Mouse (Mus musculus): ENCODE measurements around the gene 1700037H04Rik. TPM values are rescaled to one million over a fixed set of nuclear protein-coding genes. Genes with fewer than 3 reads are reported as not detected.
A peak's percentile ranks its signal among the peaks of the same experiment; 100 is the strongest.

1700037H04Rik gene
- total RNA-seq, 2 experiments from 2014 or later = 11.5 to 12.2 TPM

DNA sequence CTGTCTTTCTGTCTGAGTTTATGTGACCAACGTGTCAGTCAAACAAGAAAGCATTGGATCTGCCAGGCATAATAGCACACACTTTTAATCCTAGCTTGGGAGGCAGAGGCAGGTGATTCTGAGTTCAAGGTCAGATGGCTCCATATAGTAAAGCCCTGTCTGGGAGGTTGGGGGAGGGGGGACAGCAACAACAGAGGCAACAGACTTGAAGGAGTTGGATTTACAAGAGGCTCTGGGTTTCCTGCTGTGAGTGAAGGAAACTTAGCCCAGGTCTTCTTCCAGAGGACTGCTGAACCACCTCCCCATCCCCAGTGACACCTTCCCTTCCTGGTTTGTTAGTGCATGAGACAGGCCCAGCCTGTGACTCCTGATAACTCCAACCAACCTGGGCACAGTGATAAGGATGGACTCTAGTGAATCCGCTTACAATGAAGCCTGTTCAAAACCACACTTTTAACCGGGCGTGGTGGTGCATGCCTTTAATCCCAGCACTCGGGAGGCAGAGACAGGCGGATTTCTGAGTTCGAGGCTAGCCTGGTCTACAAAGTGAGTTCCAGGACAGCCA lies 7.6 kb downstream of the 1700037H04Rik start:
- no peak for DNase-seq (ENCODE audit: low spot score)
- intact Hi-C loops (cut with DNase I) = no loop called here

DNA sequence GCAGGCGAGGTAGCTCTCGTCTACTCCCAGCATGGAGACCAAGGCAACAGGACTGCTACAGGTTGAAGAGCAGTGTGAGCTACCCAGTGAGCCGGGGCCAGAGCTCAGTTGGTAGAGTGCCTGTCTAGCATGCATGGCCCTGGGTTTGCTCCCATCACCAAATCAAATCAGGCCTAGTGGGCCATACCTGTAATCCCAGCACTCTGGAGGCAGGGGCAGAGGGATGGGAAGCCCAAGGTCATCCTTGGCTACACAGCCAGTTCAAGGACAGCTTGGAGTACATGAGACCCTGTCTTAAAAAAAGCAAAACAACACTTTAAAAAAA lies 10.7 kb downstream of the 1700037H04Rik start:
- intact Hi-C loops (cut with DNase I) = no loop called here
- no peak for DNase-seq (ENCODE audit: low spot score)

DNA sequence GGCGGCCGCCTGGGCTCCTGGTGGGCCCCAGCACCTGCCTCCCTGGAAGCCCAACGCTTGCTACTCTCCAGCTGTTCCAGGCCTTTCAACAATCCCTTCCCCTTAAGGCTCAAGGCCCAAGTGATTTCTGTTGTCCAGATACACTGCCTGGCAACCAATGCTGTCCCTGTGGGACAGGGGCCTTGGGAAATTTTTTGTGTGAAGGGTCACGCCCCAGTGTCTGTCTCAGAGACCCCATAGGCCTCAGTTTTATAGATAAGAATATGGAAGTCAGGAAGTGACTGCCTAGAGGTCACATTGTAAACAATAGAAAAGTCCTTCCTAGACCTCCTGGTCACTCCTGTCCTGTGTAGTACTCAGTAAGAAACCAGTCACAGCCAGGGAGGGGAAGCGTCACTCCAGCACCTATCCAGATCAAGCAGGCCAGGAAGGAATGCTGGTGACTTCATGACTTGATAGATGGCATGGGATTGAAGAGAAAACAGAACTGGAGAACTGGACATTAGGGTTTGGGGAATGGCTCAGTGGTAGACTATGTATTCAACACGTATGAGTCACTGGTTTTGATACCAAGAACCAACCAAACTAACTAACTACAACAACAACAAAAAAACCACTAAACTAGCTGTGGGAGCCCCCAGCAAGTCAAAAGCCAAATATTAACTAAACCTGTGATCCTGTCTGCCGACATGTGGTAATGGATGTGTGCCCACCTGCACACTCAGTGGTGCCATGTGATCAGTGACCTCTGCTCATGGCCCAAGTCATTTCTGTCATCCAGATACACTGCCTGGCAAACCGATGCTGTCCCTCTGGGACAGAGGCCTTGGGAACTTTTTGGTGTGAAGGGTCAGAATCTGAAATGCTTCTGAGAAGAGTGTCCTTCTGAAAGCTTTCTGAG lies 11.3 kb downstream of the 1700037H04Rik start:
- intact Hi-C loops (cut with DNase I) = no loop called here
- no peak for DNase-seq (ENCODE audit: low spot score)

DNA sequence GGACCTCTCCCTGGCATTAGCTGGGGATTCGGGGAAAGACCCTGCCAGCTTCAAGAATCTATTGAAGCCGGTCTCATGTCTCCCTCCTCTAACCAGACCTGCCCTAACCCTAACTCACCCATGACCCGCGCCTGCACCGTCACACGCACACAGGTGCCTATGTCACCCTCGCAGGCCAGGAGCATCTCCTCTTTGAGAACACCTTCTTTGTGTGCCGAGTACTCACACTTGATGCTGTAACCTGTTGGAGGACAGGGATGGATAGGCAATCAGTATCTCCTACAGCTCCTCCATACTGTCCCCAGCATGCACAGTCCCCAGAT lies 12.9 kb downstream of the 1700037H04Rik start:
- DNase-seq (ENCODE audit: low spot score) = no peak
- intact Hi-C loops (cut with DNase I) = no loop called here

DNA sequence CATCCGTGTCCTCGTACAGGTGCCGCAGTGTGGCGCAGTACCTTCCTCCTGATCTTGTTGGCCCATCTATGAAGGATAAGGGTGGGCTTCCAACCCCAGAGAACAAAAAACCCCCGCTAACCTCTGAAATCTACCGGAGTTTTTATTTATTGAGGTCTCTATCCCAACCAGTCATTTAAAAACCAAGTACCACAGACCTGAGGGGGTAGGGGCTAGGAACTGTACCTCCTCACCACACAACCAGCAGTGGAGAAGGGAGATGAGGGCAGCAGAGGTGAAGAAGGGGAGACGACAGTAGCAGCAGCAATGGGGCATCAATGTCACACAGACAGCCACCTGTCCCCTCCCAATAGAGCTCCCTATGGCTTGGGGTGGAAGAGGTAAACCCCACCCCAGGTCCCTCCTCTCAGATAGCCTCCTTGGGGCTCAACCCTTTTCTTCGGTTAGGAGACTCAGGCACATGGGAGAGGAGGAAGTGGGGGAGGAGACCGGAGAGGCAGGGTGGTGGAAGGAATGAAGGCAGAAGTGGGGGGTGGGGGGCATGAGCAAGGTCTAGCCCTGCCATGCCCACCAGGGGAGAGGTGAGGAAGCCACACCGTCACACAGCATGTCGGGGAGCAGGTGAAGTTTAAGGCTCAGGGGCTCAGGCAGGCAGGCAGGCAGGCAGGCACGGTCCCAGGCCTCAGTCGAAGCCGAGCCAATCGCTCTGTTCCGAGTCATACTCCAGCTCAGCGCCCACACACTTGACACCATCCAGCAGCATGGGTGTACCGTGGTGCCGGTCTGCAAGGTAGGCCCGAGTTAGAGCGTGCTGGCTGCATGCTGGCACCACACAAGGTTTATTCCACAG lies 13.5 kb downstream of the 1700037H04Rik start:
- intact Hi-C loops (cut with DNase I) = no loop called here
- no peak for DNase-seq (ENCODE audit: low spot score)

DNA sequence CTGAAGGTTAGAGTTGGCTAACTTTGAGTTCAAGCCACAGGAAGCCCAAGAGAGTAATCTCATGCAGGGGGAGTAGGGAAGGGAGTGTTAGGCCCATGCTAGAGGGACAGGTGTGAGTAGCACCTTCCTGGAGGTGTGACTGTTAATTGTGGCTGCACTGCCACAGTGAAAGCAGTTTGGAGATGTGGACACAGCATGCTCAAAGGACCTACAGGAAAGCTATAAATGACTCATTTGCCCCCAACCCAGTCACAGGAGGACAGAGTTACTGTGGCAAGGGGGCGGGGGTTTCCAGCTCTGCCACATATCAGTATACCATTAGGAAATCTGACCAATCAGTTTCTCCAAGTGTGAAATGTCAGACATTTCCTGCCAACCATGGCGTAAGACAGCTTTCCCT lies 14.3 kb downstream of the 1700037H04Rik start:
- no peak for DNase-seq (ENCODE audit: low spot score)
- intact Hi-C loops (cut with DNase I) = no loop called here

DNA sequence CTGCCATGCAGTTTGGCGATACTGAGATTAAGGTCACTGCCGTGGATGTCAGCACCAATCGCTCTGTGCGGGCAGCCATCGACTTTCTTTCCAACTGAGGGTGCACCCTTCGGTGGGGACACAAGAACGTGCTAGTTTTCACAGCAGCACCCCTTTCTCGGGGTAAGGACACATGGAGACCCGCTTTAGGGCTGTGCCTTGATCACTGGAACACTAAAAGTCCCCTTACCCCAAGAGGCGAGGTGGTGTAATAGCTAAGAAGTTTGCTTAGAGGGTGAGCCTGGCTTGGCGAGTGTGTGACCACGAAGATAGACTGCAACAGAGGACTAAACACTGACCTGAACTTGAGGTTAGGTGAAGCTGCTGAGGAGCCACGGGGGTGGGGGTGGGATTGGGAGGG lies 14.8 kb downstream of the 1700037H04Rik start:
- intact Hi-C loops (cut with DNase I) = no loop called here
- DNase-seq (ENCODE audit: low spot score) = no peak

DNA sequence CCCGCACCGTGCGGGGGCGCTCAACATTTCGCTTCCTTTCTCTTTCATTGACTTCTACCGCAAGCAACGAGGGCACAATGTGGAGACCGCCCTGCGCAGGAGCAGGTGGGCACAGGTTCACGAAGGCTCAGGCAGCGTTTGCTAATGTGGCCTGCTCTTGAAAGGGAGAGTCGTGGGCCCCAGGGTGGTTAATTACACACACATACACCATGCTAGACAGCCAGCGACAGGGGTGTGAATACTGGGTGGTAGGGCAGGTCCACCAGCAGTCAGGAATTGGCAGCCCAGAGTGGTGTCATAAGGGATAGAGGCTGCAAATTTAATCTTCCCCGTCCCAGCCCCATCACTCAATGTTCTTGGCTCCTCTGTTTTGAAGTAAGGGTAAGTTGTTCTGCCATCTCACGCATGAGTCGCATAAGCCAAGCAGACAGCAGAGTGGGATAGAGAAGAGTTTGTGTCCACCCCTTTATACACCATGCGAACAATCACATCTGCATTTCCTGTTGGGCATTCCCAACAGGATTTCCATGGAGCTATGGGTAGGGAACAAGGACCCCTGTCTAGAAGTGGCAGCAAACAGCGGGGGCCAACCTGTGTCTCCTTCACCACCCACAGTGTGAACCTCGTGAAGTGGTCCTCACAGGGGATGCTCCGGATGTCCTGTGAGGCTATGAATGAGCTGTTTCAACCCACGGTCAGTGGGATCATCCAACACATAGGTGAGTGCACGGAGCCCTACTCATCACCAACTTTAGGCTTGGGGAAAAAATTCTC lies 16.7 kb downstream of the 1700037H04Rik start:
- no peak for DNase-seq (ENCODE audit: low spot score)
- intact Hi-C loops (cut with DNase I) = loop anchor here (1.0 kb wide), 1 partner anchor 49 kb away; no protein-coding TSS in a partner anchor

DNA sequence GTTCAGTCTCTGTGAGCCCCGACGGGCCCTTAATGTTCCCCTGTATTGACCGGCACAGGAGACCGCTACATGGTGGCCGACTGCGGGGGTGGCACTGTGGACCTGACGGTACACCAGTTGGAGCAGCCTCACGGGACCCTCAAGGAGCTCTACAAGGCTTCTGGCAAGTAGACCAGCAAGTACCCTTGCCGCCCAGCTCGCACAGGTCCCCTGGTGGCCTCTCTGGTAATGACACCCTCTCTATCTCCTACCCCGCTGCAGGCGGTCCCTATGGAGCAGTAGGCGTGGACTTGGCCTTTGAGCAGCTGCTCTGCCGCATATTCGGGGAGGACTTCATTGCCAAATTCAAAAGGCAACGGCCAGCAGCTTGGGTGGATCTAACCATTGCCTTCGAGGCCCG lies 17.3 kb downstream of the 1700037H04Rik start:
- peak; percentile 75 for DNase-seq (ENCODE audit: low spot score)
- intact Hi-C loops (cut with DNase I) = no loop called here

DNA sequence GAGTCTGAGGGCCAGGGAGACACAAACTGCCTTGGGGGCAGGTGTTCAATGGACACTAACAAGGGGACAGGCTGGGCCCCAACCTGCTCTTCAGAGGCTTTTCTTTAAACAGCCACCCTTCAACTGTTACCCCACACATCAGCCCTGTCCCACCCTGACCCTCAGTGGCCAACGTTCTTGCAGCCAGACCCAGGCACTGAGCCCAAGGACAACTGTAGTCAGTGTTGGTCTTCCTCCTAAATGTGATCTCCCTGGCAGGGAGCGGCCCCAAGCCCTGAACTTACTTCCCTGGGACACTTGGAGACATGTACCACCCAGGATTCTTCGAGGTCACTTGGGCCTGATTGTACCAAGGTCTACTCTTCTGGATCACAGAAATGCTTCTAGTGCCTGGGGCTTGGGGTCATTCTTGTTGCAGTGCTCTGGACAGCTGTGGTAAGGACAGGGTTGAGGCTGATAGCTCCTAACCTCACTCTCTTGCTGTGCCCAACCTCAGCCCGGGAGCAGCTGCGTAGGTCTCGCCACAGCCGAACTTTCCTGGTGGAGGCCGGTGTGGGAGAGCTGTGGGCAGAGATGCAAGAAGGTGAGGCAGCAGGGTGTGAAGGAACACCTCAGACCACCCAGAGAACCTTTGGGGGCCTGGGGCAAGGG lies 18.4 kb downstream of the 1700037H04Rik start:
- no peak for DNase-seq (ENCODE audit: low spot score)
- intact Hi-C loops (cut with DNase I) = loop anchor here (2.0 kb wide), 1 partner anchor 15 kb away; the partner anchor contains the start of gene Hspa12b

DNA sequence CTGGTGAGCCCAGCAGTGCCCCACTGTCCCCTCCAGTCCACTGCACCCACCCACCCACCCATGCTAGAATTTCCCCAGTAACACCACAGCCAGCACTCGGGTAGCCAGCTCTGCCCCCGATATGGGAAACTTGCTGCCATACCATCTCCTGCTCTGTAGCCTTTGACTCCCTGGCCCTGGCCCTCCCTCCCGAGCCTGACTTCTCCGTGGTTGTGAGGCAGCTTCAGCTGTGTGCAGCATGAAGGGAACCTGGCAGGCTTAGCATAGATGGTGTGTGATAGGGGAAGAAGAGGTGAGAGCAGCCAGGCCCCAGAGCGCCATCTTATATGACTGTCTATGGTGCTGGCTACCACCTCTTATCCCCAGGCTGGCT lies 19.4 kb downstream of the 1700037H04Rik start:
- intact Hi-C loops (cut with DNase I) = loop anchor here (1.0 to 2.0 kb wide), 2 partner anchors 14 to 44 kb away; partner anchors contain the start of gene Hspa12b
- no peak for DNase-seq (ENCODE audit: low spot score)

DNA sequence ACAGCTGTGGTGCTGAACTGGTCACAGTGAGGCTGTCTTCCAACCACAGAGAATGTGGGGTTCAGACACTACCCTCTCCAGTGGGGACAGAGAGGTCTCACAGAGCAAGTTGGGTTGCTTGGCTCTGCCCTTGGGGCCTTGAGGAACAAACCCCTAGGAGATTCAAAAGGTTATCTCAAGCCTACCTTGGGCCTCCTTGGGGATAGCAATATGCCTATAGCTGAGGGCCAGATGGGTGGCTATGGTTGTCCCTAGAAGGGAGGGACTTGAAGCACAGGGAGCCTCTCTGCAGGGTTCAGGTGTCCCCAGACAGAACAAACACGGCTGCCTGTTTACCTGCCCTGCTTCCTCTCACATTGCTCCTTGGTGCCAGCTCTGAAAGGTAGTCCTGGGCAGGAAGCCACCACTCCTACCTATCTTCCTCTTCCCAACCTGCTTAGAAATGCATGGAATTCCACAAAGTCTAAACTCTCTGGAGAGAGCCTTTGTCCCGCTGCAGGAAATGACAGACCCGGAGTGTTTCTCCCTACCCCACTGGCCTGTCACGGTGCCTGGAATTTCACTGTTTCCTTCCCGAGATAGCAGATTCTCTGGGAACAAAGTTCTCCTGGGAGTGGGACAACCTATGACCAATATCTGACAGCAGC lies 19.9 kb downstream of the 1700037H04Rik start:
- intact Hi-C loops (cut with DNase I) = loop anchor here (1.0 to 2.0 kb wide), 2 partner anchors 13 to 44 kb away; partner anchors contain the start of gene Hspa12b
- DNase-seq (ENCODE audit: low spot score) = peak; percentile 60

DNA sequence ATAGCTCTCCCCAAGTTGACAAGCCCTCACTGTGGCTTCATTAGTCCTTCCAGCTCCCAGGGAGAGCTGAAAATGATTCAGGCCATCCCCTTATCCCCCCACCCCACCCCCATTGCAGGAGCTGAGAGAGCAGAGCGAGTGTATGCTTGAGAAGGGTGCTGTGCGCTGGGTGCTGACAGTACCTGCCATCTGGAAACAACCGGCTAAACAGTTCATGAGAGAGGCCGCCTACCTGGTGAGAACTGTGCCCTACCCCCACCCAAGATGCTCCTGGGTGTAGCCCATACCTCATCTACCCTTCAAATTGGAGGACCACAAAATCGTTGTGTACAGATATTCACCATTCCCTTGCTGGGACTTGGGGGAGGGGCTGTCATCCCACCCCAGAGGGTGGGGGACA lies 20.6 kb downstream of the 1700037H04Rik start:
- intact Hi-C loops (cut with DNase I) = no loop called here

DNA sequence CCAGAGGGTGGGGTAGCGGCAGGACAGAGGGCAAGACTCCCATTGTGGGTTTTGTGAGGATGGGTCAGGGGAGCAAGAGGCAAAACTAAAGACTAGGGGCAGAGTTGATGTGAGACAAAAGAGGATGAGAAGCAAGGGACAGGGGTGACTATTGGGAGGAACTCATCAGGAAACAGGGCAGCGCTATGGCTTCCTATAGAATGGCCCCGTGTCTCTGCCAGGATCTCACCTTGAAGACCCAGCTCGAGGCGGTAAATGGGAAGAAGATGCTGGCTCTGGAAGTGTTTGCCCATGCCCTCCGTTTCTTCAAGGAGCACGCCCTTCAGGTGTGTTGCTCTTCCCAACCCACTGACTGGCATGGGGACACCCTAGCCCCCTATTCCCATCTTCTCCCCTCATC lies 21.1 kb downstream of the 1700037H04Rik start:
- intact Hi-C loops (cut with DNase I) = no loop called here
- DNase-seq (ENCODE audit: low spot score) = no peak

More for the DNA sequence above, 20.6 kb downstream of the 1700037H04Rik start:
- no peak for DNase-seq (ENCODE audit: low spot score)

DNA sequence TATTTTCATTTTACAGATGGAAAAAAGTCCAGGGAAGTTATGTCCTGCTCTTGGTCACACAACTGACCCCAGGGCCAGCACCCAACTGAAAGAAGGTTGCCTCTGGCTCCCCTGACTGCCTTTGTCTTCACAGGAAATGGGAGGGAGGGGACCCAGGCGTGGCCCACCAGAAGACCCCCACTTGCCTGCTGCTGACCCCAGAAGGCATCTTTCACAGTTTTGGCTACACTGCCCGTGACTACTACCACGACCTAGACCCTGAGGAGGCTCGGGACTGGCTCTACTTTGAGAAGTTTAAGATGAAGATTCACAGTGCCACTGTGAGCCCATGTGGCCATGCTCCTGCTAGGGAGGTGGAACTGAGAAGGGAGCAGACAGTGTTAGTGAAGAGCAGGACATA lies 21.6 kb downstream of the 1700037H04Rik start:
- intact Hi-C loops (cut with DNase I) = no loop called here
- no peak for DNase-seq (ENCODE audit: low spot score)

DNA sequence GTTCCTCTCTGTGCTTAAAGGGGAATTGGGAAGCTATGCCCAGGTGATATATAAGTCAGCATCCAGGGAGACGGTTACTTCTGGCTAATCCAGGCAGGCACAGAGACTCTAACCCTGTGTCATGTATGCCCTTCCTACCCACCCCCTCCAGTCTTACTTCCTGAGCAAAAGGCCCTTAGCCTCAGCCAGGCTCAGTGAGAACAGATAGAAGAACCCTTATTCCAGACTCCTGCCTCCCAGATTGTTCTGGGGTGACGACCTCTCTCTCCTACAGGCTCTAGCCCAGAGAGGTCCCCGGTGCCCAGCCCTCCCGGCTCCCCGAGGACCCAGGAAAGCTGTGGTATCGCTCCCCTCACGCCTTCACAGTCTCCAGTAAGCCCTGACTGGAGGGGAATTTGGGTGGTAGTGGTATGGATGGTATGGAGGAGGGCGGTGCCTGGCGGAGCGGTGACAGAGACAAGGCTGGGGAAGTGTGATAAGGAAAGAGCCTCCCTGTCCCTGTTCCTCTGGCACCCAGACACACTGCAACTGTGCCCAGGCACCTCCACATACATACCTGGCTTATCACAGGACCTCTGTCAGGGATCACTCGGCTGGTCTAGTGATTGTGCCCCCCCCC lies 24.3 kb downstream of the 1700037H04Rik start:
- DNase-seq (ENCODE audit: low spot score) = peak; percentile 1
- intact Hi-C loops (cut with DNase I) = no loop called here

DNA sequence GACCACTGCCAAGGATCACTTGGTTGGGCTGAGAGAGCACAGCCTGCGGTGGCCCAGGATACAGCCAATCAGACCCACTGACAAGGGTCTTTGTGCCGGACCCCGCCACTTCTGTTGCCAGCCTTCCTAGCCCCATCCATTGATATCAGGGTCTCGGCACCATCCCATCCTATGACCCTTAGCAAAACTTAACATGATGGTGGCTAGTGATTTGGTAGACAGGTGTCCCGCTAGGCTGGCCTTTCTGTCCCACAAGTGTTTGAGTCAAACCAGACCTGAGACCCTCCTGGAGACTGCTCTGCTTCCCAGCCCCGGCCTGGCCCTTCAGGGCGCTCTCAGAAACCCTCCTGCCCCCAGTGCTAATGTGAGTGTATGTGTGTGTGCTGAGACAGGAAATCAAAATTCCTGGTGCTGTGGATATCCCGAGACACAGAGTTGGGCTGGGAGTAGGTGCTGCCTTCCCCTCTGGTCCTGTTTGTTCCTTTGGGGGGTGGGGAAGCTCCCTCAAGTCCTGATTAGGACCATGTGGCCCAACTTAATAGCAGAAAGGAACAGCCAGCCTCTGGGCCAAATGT lies 25.0 kb downstream of the 1700037H04Rik start:
- intact Hi-C loops (cut with DNase I) = no loop called here
- DNase-seq (ENCODE audit: low spot score) = no peak

DNA sequence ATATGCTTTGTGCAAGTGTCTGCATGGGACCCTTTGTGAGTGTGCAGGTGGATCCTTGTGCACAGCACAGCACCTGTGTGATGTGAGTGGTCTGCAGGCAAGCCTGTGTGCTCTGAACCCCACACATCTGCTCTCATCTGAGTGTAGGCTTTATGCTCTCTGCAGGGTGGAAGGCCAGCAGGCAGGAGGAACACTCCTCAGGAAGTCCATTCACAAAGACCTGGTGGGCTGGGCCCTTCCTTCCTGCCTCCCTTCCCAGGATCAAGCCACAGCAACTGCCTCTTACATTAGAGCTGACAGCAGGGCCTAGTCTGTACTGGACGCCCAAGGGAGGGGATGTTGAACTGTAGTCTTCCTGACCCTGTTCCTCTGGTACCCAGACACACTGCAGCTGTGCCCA lies 25.5 kb downstream of the 1700037H04Rik start:
- peak; percentile 57 for DNase-seq (ENCODE audit: low spot score)
- intact Hi-C loops (cut with DNase I) = no loop called here
